Mouse (Mus musculus) heart, embryonic 13.5 days (tissue): ENCODE measurements around the gene Kyat3. TPM values are rescaled to one million over a fixed set of nuclear protein-coding genes. Genes with fewer than 3 reads are reported as not detected.
"Not testable (repeated sequence)": the region's sequence is repeated elsewhere in the genome, so short reads cannot be mapped to it uniquely, and the experiment has no call there.

ENCODE experiments used
- ATAC-seq: fragments of 200-750 bp; cut with Nextera tagmentation; 2 replicates; pipeline ENCODE4 v1.8.0; 2017; ENCODE audit warnings: moderate TSS enrichment; ENCODE audit not compliant: insufficient number of reproducible peaks, low FRiP score, low TSS enrichment; ENCODE audit errors: extremely low read depth
- H3K27ac ChIP-seq: fragments of 300-500 bp; sonication (generic); replicated peaks from 2 replicates; pipeline ENCODE4 v1.5.1; 2015; ENCODE audit warnings: moderate library complexity, mild to moderate bottlenecking, inconsistent platforms
- H3K27me3 ChIP-seq: fragments of 300-500 bp; sonication (generic); replicated peaks from 2 replicates; pipeline ENCODE4 v1.6.1; 2015; ENCODE audit warnings: mild to moderate bottlenecking, inconsistent platforms
- H3K36me3 ChIP-seq: fragments of 300-500 bp; sonication (generic); 2 replicates; pipeline ENCODE4 v1.6.1; 2015; ENCODE audit warnings: mild to moderate bottlenecking, inconsistent platforms
- H3K4me1 ChIP-seq: fragments of 300-500 bp; sonication (generic); 2 replicates; pipeline ENCODE4 v1.6.1; 2015; ENCODE audit warnings: inconsistent platforms
- H3K4me2 ChIP-seq: fragments of 300-500 bp; sonication (generic); 2 replicates; pipeline ENCODE4 v1.6.1; 2015; ENCODE audit warnings: inconsistent platforms, mild to moderate bottlenecking, moderate library complexity
- H3K4me3 ChIP-seq: fragments of 300-500 bp; sonication (generic); 2 replicates; pipeline ENCODE4 v1.5.1; 2015; ENCODE audit warnings: moderate library complexity, mild to moderate bottlenecking, inconsistent platforms
- H3K9ac ChIP-seq: fragments of 300-500 bp; sonication (generic); 2 replicates; pipeline ENCODE4 v1.6.1; 2015; ENCODE audit warnings: inconsistent platforms, mild to moderate bottlenecking, moderate library complexity
- H3K9me3 ChIP-seq: fragments of 300-500 bp; sonication (generic); 2 replicates; pipeline ENCODE4 v1.6.1; 2016; ENCODE audit warnings: inconsistent platforms
- WGBS: fragments of 180-500 bp; shearing (Covaris S2); methylation state at CpG from one replicate; pipeline ENCODE4 v1.1.7; 2015; ENCODE audit warnings: mixed read lengths; 5-methylcytosine and 5-hydroxymethylcytosine counted together
- polyA plus RNA-seq: library from polyadenylated mRNA; unstranded; fragments of >200 nt; fragmentation: Nextera tagmentation; extraction: Ambion mirVana; gene quantifications from 2 replicates; pipeline ENCODE4 v1.2.1, GENCODE M21; 2015

Kyat3 gene
- polyA plus RNA-seq, 1 experiment from 2014 or later, result 11.1 TPM

DNA sequence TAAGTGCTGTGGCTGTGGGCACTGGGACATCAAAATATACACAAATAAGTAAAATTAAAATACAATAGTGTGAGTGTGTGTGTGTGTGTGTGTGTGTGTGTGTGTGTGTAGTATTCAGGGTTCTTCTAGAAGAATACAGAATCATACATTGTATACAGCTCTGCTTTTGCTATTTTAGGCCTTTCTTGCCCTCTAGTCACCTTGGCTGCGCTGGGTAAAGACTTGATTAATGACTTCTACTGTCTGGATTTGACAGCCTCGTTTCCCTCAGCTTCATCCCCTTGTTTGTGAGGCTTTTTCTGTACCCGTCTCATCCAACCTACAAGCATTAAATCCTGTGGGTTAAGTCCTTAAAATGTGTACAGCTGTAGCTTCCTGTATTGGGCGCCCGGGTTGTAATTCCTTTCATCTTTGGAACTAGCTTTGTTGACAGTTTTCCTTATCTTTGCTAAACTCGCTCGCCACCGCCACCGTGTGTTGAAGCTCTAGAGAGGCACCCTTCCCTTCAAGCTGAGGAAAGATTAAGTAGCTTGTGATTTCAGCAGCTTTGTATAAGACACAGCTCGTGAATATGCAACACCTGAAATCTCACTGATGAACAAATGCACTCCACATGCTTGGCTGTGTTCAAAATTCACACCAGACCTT, 9.6 kb downstream of the Kyat3 start:
- Histone ChIP-seq H3K27me3 (no peaks in the 10 kb centered on the region), H3K36me3 (peaks cover 9% of the 10 kb centered on the region; the same call in 1 of the 2 replicates), H3K27ac (no peak overlapping the region), H3K9ac (no peak overlapping the region), H3K4me2 (peak overlapping the region; percentile 55), H3K4me3 (no peak overlapping the region), H3K4me1 (peaks cover 10% of the 10 kb centered on the region), H3K9me3 (no peaks in the 10 kb centered on the region; the same call in 1 of the 2 replicates)
- WGBS, result 10% methylated on average over 10 of the region's 10 CpGs
- ATAC-seq, result no peak

DNA sequence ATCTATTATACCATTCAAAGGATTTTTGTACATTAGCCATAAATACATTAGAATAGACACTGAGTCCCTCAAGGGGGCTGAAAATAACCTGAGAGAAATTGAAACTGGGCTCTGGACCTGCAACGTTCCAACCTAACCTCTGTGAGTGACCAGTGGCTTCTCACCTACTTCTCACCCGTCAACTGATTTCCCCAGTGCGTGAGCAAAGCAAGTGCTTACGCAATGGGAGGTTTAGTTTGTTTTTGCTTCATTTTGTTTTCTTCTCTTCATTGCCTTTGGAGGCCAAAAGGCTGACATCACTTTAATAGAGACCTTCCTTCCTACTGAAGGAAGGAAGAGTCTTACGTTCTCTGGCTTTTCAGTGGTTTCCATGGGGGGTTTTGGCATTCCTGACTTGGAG, 10.5 kb downstream of the Kyat3 start:
- Histone ChIP-seq H3K4me3 (no peak overlapping the region), H3K27ac (no peak overlapping the region), H3K9me3 (no peaks in the 10 kb centered on the region; the same call in 1 of the 2 replicates), H3K36me3 (peaks cover 9% of the 10 kb centered on the region; the same call in 1 of the 2 replicates), H3K9ac (no peak overlapping the region), H3K27me3 (no peaks in the 10 kb centered on the region), H3K4me2 (no peak overlapping the region), H3K4me1 (peaks cover 10% of the 10 kb centered on the region)
- no peak for ATAC-seq
- 78% methylated on average over 5 of the region's 5 CpGs for WGBS

DNA sequence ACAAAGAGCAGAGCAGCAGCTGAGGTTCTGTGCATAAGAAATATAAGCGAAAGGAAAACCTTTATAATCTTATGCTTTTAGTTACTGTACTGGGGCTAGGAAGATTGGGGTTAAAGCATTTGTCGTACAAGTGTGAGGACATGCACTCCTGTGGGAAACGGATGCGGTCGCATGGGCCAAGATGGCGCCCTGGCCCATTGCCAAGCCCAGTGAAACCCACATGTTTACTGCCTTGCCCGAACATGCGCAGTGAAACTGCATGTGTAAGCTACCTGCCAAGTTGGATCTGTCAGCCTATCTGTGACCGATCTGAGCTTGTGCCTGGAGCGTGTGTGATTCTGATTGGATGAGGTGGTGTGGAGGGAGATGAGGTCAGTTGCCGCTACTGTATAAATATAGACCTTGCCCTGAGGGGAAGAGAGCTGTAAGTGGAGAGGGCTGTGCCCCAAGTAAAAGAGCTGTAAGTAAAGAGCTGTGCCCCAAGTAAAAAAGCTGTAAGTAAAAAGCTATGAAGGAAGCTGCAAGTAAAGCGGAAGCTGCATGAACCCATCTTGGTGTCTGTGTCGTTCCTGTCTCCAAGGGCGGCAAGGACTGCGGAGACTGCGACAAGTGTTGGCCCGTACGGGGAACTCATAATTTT, 11.7 kb downstream of the Kyat3 start:
- H3K4me1 ChIP-seq, H3K4me2 ChIP-seq, H3K27ac ChIP-seq, H3K9ac ChIP-seq, H3K4me3 ChIP-seq, H3K36me3 ChIP-seq, H3K9me3 ChIP-seq, ATAC-seq, H3K27me3 ChIP-seq: not testable (repeated sequence)
- 87% methylated on average over 18 of the region's 18 CpGs for WGBS

DNA sequence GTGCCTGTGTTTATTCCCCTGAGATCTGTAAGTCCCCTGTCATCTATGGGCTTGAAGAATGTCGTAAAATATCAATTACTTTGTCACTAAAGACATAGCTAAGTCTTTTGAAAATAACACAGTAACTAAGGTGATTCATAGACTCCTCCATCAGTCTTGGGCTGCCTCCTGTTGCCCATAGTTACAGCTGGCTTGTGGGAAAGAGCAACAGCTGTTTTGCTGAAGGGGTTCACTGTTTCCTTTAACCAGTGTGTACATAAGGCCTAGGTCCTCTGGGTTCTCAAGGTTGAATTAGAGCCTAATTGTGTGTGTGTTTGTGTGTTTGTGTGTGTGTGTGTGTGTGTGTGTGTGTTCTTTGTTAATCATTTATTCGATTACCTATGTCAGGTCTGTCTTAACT, 24.6 kb downstream of the Kyat3 start:
- H3K4me2 ChIP-seq, result no peak overlapping the region
- no peak for ATAC-seq
- WGBS, result 77% methylated on average over 2 of the region's 2 CpGs
- H3K4me1 ChIP-seq, result peaks cover 5% of the 10 kb centered on the region; the same call in 1 of the 2 replicates
- peaks cover 9% of the 10 kb centered on the region; the same call in 1 of the 2 replicates for H3K36me3 ChIP-seq
- no peak overlapping the region for H3K9ac ChIP-seq
- H3K9me3 ChIP-seq, result no peaks in the 10 kb centered on the region
- H3K27me3 ChIP-seq, result no peaks in the 10 kb centered on the region
- H3K4me3 ChIP-seq, result no peak overlapping the region
- H3K27ac ChIP-seq, result no peak overlapping the region

DNA sequence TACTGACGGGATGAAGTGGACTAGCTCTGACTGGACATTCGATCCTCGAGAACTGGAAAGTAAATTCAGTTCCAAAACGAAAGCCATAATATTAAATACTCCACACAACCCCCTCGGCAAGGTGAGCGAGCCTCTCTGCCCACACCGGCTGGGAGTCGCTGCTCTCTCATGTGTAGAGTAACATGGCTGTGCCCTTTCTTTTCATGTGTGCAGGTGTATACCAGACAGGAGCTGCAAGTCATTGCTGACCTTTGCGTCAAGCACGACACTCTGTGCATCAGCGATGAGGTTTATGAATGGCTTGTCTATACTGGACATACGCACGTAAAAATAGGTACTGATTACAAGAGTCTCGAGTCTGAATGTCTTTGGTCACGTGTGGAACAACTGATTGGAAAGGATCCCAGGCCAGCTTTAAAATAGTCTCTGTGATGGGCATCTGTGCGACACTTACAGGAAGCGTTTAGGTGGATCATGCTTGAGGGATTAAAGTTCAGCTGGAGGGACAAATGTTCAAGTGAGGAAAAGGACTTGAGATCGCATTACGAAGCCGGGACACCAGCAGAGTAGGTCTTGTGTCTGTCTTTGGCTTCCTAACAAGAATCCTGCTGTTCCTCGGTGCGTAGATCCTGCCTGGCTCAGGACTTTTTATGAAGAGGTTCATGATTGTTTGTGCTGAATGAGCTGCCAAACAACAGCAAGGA, 25.3 kb downstream of the Kyat3 start:
- no peaks in the 10 kb centered on the region for H3K9me3 ChIP-seq
- H3K27ac ChIP-seq, result no peak overlapping the region
- no peak overlapping the region for H3K4me3 ChIP-seq
- H3K27me3 ChIP-seq, result no peaks in the 10 kb centered on the region
- no peak for ATAC-seq
- no peak overlapping the region for H3K9ac ChIP-seq
- no peak overlapping the region for H3K4me2 ChIP-seq
- peaks cover 9% of the 10 kb centered on the region; the same call in 1 of the 2 replicates for H3K36me3 ChIP-seq
- WGBS, result 80% methylated on average over 22 of the region's 22 CpGs
- H3K4me1 ChIP-seq, result peaks cover 5% of the 10 kb centered on the region; the same call in 1 of the 2 replicates

DNA sequence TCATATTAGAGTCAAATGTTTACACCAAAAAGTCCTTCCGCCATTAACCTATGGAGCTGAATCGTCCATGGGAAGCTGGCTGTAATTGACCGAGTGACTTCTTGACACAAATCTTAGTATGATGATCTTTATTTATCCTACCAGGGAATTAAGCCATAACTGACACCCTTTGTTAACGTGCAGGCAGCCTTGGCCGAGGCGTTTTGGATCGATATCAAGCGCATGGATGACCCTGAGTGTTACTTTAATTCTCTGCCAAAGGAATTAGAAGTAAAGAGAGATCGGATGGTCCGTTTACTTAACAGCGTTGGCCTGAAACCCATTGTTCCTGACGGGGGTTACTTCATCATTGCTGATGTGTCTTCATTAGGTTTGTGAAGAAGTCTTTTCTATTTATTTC, 33.4 kb downstream of the Kyat3 start:
- Histone ChIP-seq H3K9ac (no peak overlapping the region), H3K4me3 (no peak overlapping the region), H3K36me3 (no peaks in the 10 kb centered on the region), H3K4me1 (no peaks in the 10 kb centered on the region), H3K4me2 (no peak overlapping the region), H3K9me3 (no peaks in the 10 kb centered on the region), H3K27ac (no peak overlapping the region), H3K27me3 (no peaks in the 10 kb centered on the region)
- 83% methylated on average over 12 of the region's 12 CpGs for WGBS
- ATAC-seq, result no peak

DNA sequence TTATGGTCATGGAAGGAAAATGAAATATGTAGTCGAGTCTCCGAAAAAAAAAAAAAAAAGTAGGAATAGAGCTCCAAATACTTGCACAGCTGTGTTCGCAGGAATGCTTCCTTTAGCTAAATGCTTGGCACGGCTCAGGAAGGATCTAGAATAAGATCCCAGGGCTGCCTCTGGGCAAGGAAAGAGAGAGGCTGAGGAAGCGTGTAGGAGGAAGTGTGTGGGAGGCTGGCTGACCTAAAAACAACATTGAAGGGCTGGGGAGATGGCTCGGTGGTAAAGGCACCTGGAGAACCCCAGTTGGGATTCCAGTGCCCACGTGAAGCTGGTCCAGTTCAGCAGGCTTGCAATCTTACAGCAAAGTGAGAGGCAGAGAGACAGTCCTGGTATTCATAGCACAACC, 40.0 kb downstream of the Kyat3 start:
- no peaks in the 10 kb centered on the region for H3K4me1 ChIP-seq
- no peak overlapping the region for H3K4me3 ChIP-seq
- H3K9me3 ChIP-seq, result no peaks in the 10 kb centered on the region
- ATAC-seq, result no peak
- H3K4me2 ChIP-seq, result no peak overlapping the region
- H3K36me3 ChIP-seq, result no peaks in the 10 kb centered on the region
- no peak overlapping the region for H3K9ac ChIP-seq
- H3K27me3 ChIP-seq, result no peaks in the 10 kb centered on the region
- no peak overlapping the region for H3K27ac ChIP-seq
- 54% methylated on average over 7 of the region's 7 CpGs for WGBS

DNA sequence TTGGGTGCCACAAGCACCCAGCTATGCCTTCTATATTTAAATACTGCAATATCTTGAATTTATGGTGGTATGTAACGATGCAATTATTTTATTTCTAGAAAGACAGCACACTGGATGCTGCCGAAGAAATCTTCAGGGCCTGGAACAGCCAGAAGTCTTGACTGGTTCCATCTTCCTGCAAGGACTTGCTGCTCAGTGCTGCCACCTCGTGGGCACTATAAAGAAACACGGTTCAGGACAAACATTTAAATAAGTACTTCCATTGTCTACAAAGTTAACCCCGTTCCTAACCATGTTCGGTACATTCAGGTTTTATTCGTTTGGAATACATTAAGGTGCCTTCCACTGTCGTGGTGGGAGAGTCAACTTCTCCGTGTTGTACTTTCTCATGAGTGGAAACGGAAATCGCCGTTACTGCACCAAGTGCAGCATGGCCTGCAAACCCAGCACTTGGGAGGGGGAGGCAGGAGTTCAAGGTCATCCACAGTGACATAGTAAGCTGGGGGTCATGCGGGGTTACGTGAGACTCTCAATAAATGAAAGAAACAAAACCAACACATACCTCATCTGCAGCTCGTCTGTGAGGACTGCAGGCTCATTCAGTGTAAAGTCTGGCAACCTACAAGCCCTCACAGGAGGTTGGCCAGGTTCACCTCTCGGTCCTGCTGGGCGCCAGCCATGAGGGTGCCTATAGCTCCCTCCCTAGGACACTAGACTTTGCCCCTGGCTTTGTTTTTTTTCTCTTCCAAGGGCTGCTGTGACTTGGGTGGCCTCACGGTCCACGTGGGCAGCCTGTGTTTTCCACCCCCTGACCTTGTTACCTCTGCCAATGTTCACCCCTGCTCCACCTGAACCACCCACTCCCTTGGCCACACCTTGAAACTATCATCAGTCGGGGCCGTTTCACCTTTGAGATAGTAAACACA, 43.4 kb downstream of the Kyat3 start:
- H3K27ac ChIP-seq, result no peak overlapping the region
- H3K9ac ChIP-seq, result no peak overlapping the region
- no peaks in the 10 kb centered on the region for H3K36me3 ChIP-seq
- H3K4me1 ChIP-seq, result no peaks in the 10 kb centered on the region
- no peaks in the 10 kb centered on the region for H3K27me3 ChIP-seq
- H3K9me3 ChIP-seq, result no peaks in the 10 kb centered on the region
- no peak overlapping the region for H3K4me2 ChIP-seq
- ATAC-seq, result no peak
- H3K4me3 ChIP-seq, result no peak overlapping the region
- 54% methylated on average over 21 of the region's 21 CpGs for WGBS

DNA sequence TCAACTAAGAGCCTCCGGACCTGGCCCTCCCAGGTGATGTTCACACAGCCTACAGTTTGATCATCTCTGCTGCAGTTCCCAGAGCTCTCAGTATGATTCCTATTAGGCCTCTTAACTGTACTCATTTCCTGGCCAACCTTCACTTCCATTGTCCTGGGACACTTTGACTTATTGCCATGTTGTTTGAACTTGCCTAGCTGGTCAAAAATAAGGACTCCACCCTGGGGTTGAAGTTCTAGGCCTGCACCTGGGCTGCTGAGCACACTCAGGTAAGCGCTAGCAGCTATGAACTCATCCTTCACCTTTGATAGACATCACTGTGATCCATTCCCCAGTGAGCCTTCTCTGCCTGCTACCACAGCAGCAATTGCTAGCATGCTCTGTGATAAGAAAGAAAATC, 44.2 kb downstream of the Kyat3 start:
- H3K4me3 ChIP-seq, result no peak overlapping the region
- H3K27me3 ChIP-seq, result no peaks in the 10 kb centered on the region
- no peaks in the 10 kb centered on the region for H3K4me1 ChIP-seq
- no peak overlapping the region for H3K9ac ChIP-seq
- no peaks in the 10 kb centered on the region for H3K9me3 ChIP-seq
- no peak for ATAC-seq
- no peaks in the 10 kb centered on the region for H3K36me3 ChIP-seq
- no peak overlapping the region for H3K4me2 ChIP-seq
- no peak overlapping the region for H3K27ac ChIP-seq
- WGBS, result 92% methylated on average over 2 of the region's 2 CpGs

DNA sequence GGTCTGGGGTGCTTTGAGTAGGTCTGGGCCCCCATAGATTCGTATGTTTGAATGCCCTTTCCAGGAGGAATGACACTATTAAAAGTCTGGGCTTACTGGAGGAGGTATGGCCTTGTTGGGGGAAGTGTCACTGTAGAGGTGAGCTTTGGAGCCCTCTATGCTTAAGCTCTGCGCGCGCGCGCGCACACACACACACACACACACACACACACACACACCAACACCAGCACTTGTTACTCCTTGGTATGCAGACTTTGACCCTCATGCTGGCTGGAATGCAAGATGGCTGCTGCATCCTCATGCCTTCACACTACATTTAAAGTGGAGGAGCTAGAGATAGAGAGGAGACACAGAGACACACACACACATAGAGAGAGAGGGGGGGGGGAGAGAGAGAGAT, 46.8 kb downstream of the Kyat3 start:
- H3K4me2 ChIP-seq, result no peak overlapping the region
- 96% methylated on average over 7 of the region's 7 CpGs for WGBS
- no peak for ATAC-seq

DNA sequence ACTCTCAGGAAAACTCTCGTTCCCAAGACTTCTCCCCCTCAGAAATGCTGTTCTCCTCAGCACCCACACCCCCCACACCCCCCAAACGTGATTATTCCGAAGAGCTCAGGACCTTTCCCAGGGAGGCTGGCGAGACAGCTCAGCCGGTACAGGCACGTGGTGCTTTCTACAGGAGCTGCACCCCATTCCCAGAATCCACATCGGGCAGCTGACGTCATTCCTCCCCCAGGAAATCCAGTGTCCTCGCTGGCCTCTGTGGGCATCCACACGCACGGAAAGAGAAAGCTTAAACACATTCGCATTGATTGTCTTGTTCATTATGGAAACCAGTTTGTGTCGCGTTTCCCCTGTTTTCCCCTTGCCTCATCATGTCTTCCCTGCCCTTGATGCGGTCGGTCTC, 48.3 kb downstream of the Kyat3 start:
- no peaks in the 10 kb centered on the region for H3K4me1 ChIP-seq
- no peak overlapping the region for H3K9ac ChIP-seq
- no peaks in the 10 kb centered on the region for H3K9me3 ChIP-seq
- 72% methylated on average over 16 of the region's 16 CpGs for WGBS
- H3K4me3 ChIP-seq, result no peak overlapping the region
- no peak for ATAC-seq
- no peak overlapping the region for H3K27ac ChIP-seq
- H3K27me3 ChIP-seq, result no peaks in the 10 kb centered on the region
- no peaks in the 10 kb centered on the region for H3K36me3 ChIP-seq
- H3K4me2 ChIP-seq, result no peak overlapping the region

More for the DNA sequence above, 46.8 kb downstream of the Kyat3 start:
- H3K4me1 ChIP-seq, result no peaks in the 10 kb centered on the region
- no peak overlapping the region for H3K27ac ChIP-seq
- H3K9ac ChIP-seq, result no peak overlapping the region
- no peaks in the 10 kb centered on the region for H3K36me3 ChIP-seq
- no peak overlapping the region for H3K4me3 ChIP-seq
- no peaks in the 10 kb centered on the region for H3K9me3 ChIP-seq
- no peaks in the 10 kb centered on the region for H3K27me3 ChIP-seq
